Mouse (Mus musculus): ENCODE data around the gene Slc23a2. TPM values are rescaled to one million over a fixed set of nuclear protein-coding genes. Genes with fewer than 3 reads are reported as not detected.

Slc23a2 gene
- polyA plus RNA-seq (2012; rRNA removed), result 64.7 and 66.0 TPM in 2 replicates

DNA sequence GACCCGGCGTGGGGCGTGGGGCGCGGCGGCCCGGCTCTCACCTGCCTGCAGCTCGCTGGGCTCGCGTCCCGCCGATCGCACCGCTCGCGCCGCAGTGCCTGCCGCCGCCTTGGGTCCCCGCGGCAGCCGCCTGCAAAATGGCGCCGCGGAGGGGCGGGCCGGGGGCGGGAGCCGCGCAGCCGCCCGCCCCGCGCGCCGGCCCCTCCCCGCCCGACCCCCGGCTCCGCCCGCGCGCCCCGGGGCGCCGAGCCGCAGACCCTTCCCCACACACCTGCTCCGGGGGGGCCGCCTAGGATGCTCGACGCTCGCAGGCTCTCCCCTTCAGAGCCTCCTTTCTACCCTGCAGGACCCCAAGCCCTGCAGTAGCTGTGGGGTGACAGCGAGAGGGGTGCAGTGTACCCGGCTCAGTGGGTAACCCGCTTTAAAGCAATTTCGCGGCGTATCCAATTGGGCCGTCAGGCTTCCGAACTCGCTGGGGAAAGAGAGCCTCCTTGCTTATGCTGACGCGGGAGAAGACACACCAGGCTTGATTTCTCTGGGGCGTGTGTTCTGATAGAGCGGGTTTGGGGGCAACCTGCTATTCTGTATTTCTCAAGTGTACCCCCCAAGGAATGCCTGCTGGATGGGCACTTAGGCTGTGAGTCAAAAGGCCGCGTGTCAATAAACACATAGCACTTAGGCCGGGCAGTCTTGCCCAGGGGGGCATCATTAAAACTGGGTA is at the start of gene Slc23a2:
Gene Slc23a2, minus strand, starts transcription at position 138 of the 721 bp plus-strand sequence.

DNA sequence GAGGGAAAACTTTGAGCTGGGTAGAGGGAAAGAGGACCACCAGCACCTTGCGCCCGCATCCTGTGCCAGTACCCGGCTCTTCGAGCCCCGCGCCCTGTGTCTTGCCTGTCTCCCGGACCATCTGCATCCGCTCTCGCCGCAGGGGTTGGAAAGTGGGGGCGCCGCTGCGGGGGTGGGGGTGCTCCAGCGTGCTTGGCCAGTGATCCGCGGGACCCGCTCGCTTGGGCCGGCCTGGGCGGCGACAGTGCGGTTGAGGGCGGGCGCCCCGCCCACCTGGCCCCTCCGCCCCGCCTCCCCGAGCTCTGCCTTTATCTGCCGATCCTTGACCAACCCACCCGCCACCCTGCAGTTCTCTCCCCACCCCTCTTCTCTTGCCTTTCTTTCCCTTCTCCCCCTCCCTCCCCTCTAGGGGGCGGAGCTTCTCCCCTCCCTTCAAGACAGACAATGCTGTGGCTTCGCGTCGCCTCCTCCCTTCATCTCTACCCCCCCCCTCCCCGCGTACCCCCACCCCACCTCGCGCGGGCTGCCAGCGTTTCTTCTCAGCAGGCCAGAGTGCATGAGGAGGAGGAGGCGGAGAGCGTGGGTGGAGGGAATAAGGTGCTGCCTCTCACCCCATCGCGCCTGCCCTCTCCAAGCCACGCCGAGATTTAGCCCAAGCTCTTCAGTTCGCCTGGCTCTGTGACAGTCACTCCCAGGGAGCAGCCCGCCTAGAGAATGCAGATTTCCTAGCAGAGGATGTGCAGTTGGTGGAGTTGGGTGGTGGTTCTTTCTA is 115.1 kb downstream of the Slc23a2 start, which contains the start of gene Rassf2:
Gene Rassf2, minus strand, starts transcription at position 613 of the 772 bp plus-strand sequence.

Other genes starting within 250 kb of the Slc23a2 start
- 68.3 and 72.8 TPM in 2 replicates for gene Prnp, start 235.2 kb downstream of the Slc23a2 start, polyA plus RNA-seq (2012; rRNA removed)
- not detected in 2 replicates for gene Prn, start 235.2 kb downstream of the Slc23a2 start, polyA plus RNA-seq (2012; rRNA removed)
- 2.8 and 3.9 TPM in 2 replicates for gene Prnd, start 194.2 kb downstream of the Slc23a2 start, polyA plus RNA-seq (2012; rRNA removed)
- gene Rassf2, start 114.8 kb downstream of the Slc23a2 start, polyA plus RNA-seq (2012; rRNA removed), result 41.6 and 51.1 TPM in 2 replicates
- gene Tmem230, start 102.7 kb upstream of the Slc23a2 start, polyA plus RNA-seq (2012; rRNA removed), result 246 and 291 TPM in 2 replicates
- gene Pcna, start 108.2 kb upstream of the Slc23a2 start, polyA plus RNA-seq (2012; rRNA removed), result 78.0 and 104 TPM in 2 replicates
- 29.3 and 35.2 TPM in 2 replicates for gene Cds2, start 118.0 kb upstream of the Slc23a2 start, polyA plus RNA-seq (2012; rRNA removed)
- 0.09 and 0.16 TPM in 2 replicates for gene Prokr2, start 240.3 kb upstream of the Slc23a2 start, polyA plus RNA-seq (2012; rRNA removed)

Measured in ovary, adult 2 months (tissue).